Mouse (Mus musculus): ENCODE data around the gene Rcsd1.
"Not testable (repeated sequence)": the region's sequence is repeated elsewhere in the genome, so short reads cannot be mapped to it uniquely, and the experiment has no call there.

Rcsd1 gene

GRCm38 (mm10) chr1:165686349-165686748, 23.2 kb downstream of the Rcsd1 start:
- no peak for DNase-seq

DNA sequence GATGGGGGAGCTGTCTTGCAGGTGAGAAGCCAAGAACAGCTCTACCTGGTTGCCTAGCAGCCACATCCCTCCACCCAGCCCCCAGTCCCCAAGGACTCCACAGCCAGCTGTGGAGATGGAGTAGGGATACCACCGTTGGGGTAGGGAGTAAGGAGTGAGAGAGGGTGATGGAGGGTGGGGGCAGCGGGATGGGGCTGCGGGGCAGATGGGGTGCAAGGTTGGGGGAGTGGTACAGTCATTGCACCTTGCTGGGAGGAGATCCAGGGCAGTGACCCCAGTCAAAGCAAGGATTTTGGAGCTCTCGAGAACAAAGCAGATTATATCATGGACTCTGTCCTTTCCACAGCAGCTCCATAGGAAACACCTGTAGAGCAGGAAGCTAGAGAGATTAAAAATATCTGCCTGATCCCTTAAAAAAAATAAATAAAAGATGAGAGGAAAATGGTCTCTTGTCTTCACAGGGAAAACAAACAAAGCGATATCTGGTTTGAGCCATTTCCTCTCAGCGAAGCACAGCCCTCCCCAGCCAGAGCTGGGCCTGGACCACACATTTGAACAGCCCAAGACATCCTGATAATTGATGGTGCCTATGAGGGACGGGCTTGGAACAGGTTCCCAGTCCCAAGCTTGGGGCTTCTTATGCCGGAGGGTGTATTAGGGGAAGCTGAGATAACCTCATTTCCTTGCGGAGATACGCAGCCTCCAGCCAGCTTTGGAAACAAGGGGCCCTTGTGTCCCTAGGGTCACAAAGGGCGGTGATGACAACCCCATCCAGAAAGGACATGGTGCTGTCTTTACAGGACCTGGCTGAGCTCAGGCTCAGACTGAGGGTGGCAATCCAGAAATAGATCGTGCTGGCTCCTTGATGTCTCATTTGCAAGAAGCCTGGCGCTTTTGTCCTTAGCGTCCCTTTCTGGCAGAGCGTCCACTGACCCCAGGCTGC, 25.0 kb downstream of the Rcsd1 start:
- no peak for DNase-seq

DNA sequence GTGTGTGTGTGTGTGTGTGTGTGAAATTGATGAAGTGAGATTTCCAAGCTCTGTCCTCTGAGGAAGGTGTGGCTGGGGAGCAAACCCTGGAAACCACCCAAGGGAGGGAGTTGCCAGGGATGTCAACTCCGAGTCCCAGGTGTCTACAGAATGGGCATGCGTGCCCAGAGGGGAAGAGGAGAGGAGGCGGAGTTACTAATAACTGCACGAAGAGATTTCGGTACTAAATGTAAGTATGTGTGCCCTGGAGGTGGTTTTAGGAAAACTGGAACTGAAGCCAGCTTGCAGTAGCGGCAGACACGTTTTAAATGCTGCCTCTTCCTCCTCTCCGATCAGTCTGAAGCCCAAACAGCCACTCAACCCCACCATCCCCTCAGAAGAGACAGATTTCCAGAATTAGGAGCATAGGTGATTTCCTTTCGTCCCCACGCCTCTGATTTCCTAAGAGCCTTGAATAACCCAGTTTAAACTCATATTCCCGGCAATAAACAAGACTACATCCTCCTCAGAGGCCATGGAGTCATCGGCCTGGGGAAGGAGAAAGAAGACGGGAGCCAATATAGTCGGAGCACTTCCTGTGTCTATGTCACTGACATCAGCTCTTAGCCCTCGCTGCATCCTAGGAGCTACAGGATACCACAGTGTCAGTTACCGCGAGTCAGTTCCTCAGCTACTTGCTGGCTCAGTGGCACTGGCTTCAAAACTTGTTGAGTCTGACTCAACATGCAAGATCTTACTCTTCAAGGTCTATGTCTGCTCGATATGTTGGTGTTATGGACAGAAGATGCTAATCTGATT, 27.3 kb downstream of the Rcsd1 start:
- DNase-seq = no peak

GRCm38 (mm10) chr1:165681045-165681794, 28.3 kb downstream of the Rcsd1 start:
- no peak for DNase-seq

- not testable (repeated sequence) for DNase-seq
Observed at GRCm38 (mm10) chr1:165680086-165680485, 29.5 kb downstream of the Rcsd1 start.

GRCm38 (mm10) chr1:165679618-165679997, 29.9 kb downstream of the Rcsd1 start:
- no peak for DNase-seq

- no peak for DNase-seq
Observed at GRCm38 (mm10) chr1:165678861-165679617, 30.5 kb downstream of the Rcsd1 start.

- no peak for DNase-seq
Observed at GRCm38 (mm10) chr1:165677558-165677957, 32.0 kb downstream of the Rcsd1 start.

DNA sequence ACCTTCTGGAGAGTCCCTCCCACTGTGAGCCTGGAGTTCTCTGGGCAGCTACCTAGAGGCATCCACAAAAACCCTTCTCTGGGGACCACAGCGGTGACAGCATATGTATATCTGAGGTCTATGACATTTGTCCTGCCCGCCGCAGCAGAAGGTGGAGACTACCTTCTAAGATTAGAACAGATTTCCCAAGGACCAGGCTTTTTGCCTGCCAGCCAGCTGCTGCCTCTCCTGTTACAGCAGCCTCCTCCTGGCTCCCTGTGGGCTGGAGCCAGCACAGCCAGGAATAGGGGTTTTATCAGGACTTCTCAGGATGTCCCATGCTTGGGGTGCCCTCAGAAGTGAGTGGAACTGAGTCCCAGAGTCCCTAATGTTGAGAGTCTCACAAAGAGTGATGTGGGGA, 32.6 kb downstream of the Rcsd1 start:
- no peak for DNase-seq

- no peak for DNase-seq
Observed at GRCm38 (mm10) chr1:165675167-165675566, 34.4 kb downstream of the Rcsd1 start.

GRCm38 (mm10) chr1:165672355-165672754, 37.2 kb downstream of the Rcsd1 start:
- no peak for DNase-seq

- no peak for DNase-seq
Observed at GRCm38 (mm10) chr1:165670056-165670455, 39.5 kb downstream of the Rcsd1 start.

GRCm38 (mm10) chr1:165668904-165669303, 40.7 kb downstream of the Rcsd1 start:
- DNase-seq = no peak

DNA sequence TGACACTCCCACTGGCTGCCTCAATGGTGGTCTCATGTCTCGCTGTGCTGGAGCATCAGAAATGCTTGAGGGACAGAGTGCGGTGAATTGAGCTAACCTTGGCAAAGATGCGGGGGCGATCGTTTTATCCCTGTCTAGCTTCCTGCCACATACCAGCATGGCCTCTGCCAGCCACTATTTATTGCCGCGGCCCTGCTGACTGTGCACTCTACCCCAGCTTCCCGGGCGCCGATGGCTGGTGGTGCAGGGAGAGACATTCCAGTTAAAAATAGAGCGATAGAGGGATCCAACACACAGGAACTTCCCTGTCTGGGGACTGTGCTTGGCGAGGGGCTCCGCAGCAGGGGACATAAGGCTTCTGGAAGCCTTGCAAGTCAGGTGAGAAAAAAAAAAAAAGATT, 42.2 kb downstream of the Rcsd1 start:
- no peak for DNase-seq

DNA sequence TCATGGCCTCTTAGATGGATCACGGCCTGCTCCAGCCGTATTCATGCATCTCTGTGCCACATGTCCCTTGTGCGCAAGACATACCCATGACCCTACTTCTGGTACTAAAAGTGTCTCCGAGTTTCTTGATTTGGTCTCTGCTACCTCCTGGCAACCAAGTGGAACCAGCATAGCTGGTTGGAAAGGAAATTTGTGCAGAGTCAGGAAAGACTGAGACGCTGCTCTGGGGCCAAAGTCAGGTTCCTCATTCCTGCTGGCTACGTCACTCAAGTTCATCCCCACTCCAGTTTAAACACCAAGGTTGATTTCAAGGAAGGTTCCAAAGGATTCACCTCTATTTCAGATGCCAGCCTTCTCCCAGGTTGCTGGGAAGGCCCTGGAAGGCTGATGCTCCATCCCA, 42.6 kb downstream of the Rcsd1 start:
- no peak for DNase-seq

- no peak for DNase-seq
Observed at GRCm38 (mm10) chr1:165665758-165666157, 43.8 kb downstream of the Rcsd1 start.

- DNase-seq = peak in 1 of 2 experiments; percentile 44
Observed at GRCm38 (mm10) chr1:165663277-165663676, 46.3 kb downstream of the Rcsd1 start.

DNA sequence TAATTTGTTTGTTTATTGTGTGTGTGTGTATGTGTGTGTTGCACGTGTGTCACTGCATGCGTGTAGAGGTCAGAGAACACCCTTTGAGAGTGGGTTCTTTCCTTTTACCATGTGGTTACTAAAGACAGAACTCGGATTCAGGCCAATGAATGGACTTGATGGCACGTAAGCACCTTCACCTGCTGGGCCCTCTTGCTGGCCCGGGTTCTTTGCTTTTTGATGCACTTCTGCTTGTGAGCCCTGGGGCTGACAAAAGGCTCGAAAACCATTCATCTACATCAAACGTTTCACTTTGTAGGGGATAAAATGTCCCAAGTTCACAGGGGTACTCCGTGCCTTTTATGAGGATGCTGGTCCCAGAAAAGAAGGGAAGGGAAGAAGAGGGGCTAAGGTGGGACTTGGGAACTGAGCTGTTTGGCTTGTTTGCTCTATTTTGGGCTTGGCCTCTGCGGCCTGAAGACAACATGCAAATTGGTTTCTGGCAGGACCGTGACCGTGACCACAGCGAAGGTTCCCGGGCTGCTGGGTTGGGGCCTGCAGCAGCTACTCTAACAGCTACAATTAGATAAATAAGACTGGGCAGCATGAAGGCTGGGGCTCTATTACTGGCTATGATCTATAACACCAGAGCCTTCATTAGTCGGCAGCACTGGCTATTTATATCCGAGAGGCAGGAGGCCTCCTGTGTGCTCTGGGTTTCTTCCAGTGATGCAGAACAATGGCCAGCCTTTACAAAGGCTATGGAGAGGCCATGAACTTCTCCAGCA, 46.9 kb downstream of the Rcsd1 start:
- peak in 1 of 2 experiments; percentile 39 for DNase-seq

- DNase-seq = no peak
Observed at GRCm38 (mm10) chr1:165661725-165662124, 47.8 kb downstream of the Rcsd1 start.

DNA sequence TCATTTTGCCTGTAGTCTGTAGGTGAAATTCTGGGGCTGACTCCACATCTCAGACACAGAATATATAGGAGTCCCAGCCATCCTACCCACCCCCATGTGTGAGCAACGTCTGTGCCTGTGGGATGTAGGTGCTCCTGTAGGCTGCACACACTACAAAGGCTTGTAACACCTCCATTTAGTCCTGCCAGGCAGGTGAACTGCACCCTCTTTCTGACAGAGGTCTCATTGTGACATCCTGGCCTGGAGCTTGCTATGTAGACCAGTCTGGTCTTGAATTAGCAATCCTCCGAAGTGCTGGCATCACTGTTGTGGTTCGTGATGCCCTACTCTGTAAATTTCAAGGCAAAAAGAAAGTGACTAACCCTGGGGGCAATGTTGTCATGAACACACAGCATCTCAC, 48.4 kb downstream of the Rcsd1 start:
- no peak for DNase-seq

DNA sequence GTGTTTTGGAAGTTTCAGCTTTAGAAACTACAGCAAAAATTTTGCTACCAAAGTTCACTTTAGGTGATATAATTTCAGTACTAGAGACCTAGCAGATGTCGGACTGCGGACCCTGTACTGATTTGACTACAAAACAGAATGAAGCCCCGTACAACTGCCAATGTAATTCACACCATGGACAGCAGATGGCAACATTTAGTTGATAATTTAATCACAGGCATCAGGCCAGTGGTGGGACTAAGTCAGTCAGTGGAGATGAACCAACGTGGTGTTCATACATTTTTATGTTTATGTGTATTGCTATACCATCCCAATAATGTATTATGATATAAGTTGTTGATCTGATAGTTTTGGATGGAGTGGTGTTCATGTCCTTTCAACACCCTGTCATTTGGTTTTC, 48.8 kb downstream of the Rcsd1 start:
- peak in 1 of 2 experiments; percentile 54 for DNase-seq
